Mouse (Mus musculus) left cerebral cortex, postnatal 14 days (tissue): Measurements from ENCODE around the gene Uba52. TPM values are rescaled to one million over a fixed set of nuclear protein-coding genes. Genes with fewer than 3 reads are reported as not detected.

ENCODE experiments used
- DNase-seq, 2 experiments: peaks; one replicate each; pipeline ENCODE4 v3.0.0; 2021 to 2022; ENCODE audit warnings: low spot score in 2 of 2, mixed read lengths in 1 of 2
- intact Hi-C: fragments of 180-260 bp; cut with DNase I; formaldehyde crosslinking; loops from one replicate; pipeline ENCODE4 v1.15.1; 2025
- total RNA-seq, 2 experiments: library from RNA; stranded (reverse); gene quantifications; 2 replicates each; pipeline ENCODE4 v1.2.3; 2021

The Uba52 gene
- total RNA-seq, 2 experiments from 2014 or later: 967 to 1,028 TPM

- DNase-seq: no peak
- intact Hi-C loops: loop anchor here (5.0 kb wide), 1 partner anchor 167 kb away; no protein-coding TSS in a partner anchor
These were observed 1.2 kb downstream of the Uba52 start for GRCm38 (mm10) chr8:70509281-70509952.

GRCm38 (mm10) chr8:70507027-70507393 lies 3.6 kb downstream of the Uba52 start:
- intact Hi-C loops: loop anchor here (5.0 kb wide), 1 partner anchor 165 kb away; no protein-coding TSS in a partner anchor
- no peak for DNase-seq

GRCm38 (mm10) chr8:70506328-70507026 lies 4.1 kb downstream of the Uba52 start, which contains the start of gene Rex1bd:
Rex1bd (minus strand) TSS chr8:70506752.
- peak; percentile 94 for DNase-seq
- intact Hi-C loops: loop anchor here (5.0 kb wide), 1 partner anchor 164 kb away; no protein-coding TSS in a partner anchor

- DNase-seq: peak in 1 of 2 experiments; percentile 40
- intact Hi-C loops: loop anchor here (2.0 to 5.0 kb wide), 2 partner anchors 123 to 164 kb away; no protein-coding TSS in a partner anchor
These were observed 4.8 kb downstream of the Uba52 start for GRCm38 (mm10) chr8:70505698-70506327.

- peak; percentile 81 to 86 for DNase-seq
- intact Hi-C loops: loop anchor here (2.0 to 5.0 kb wide), 4 partner anchors 58 to 163 kb away; no protein-coding TSS in a partner anchor
These were observed 5.8 kb downstream of the Uba52 start for GRCm38 (mm10) chr8:70504851-70505250.

GRCm38 (mm10) chr8:70504291-70504716 lies 6.3 kb downstream of the Uba52 start:
- intact Hi-C loops: loop anchor here (2.0 to 5.0 kb wide), 3 partner anchors 57 to 122 kb away; no protein-coding TSS in a partner anchor
- peak; percentile 60 to 67 for DNase-seq

GRCm38 (mm10) chr8:70503062-70503750 lies 7.4 kb downstream of the Uba52 start:
- peak; percentile 65 to 67 for DNase-seq
- intact Hi-C loops: loop anchor here (5.0 kb wide), 2 partner anchors 56 to 86 kb away; no protein-coding TSS in a partner anchor

- no peak for DNase-seq
- intact Hi-C loops: loop anchor here (5.0 kb wide), 2 partner anchors 55 to 85 kb away; no protein-coding TSS in a partner anchor
These were observed 8.1 kb downstream of the Uba52 start for GRCm38 (mm10) chr8:70502540-70502939.

- intact Hi-C loops: loop anchor here (5.0 kb wide), 2 partner anchors 55 to 85 kb away; no protein-coding TSS in a partner anchor
These were observed 8.6 kb downstream of the Uba52 start for GRCm38 (mm10) chr8:70501820-70502529.

GRCm38 (mm10) chr8:70500386-70501301 lies 10.0 kb downstream of the Uba52 start:
- intact Hi-C loops: loop anchor here (5.0 kb wide), 2 partner anchors 53 to 83 kb away; no protein-coding TSS in a partner anchor
- DNase-seq: no peak

More at GRCm38 (mm10) chr8:70501820-70502529, 8.6 kb downstream of the Uba52 start:
- DNase-seq: no peak

- DNase-seq: no peak
- intact Hi-C loops: no loop called here
These were observed 14.9 kb downstream of the Uba52 start for GRCm38 (mm10) chr8:70495771-70496062.

GRCm38 (mm10) chr8:70495001-70495770 lies 15.4 kb downstream of the Uba52 start:
- intact Hi-C loops: no loop called here

GRCm38 (mm10) chr8:70494416-70494945 lies 16.1 kb downstream of the Uba52 start:
- intact Hi-C loops: no loop called here

More at GRCm38 (mm10) chr8:70495001-70495770, 15.4 kb downstream of the Uba52 start:
- no peak for DNase-seq

GRCm38 (mm10) chr8:70493692-70494415 lies 16.7 kb downstream of the Uba52 start:
- DNase-seq: no peak
- intact Hi-C loops: no loop called here

More at GRCm38 (mm10) chr8:70494416-70494945, 16.1 kb downstream of the Uba52 start:
- DNase-seq: no peak

GRCm38 (mm10) chr8:70492664-70493640 lies 17.6 kb downstream of the Uba52 start, which contains the start of gene Crlf1:
Crlf1 (plus strand) TSS chr8:70493158.
- DNase-seq: no peak
- intact Hi-C loops: no loop called here
